26 mouse cellular contexts compared by ENCODE assay signal in the genomic region with DNA sequence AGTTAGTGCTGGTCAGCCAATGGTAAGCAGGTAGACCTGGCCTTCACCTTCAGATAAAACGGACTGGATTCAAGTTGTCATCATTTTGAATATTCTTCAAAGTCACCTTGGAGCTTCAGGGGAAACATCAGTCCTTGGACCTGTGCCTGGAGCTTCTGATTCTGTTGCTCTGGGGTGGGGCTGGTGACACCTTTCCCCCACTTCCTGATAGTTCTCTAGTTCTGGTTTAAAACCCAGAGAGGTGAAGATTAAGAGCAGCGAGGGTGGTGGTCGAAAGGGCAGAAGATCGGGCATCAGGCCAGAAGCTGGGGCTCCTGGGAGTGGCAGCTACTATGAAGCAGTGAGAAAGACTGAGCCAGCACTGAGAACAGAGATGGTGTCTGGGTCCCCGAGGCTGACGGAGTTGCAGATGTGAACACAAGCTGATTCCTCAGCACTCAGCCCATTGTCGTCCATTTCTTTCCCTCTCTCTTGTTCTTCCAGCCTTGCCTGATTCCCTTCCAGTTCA. TPM values are rescaled to one million over a fixed set of nuclear protein-coding genes. Genes with fewer than 3 reads are reported as not detected.
DNase-seq lines count a peak whose midpoint lies in the region; ATAC-seq and TF ChIP-seq lines count a peak whose summit lies in the region.
"Had no signal": no experiment of that assay in that cellular context is flagged by ENCODE, and none has a peak within 500 bp of the region (broad histone marks: within the 10 kb centered on the region; RNA-seq: fewer than 3 reads in every experiment).

No protein-coding gene starts in this region.

- H3K4me1 ChIP-seq in heart, embryonic 12.5 days (replicated peaks): peaks cover 61% of the 10 kb centered on the region
- peaks cover 22% of the 10 kb centered on the region for H3K4me1 ChIP-seq in intestine, embryonic 16.5 days (ENCODE audit: control insufficient read depth, insufficient read depth, low read length)
- peaks cover 27% of the 10 kb centered on the region; the same call in 1 of the 2 replicates for H3K4me1 ChIP-seq in small intestine, adult 2 months (ENCODE audit: control insufficient read depth, insufficient read depth, insufficient read length, low read length)
- H3K4me1 ChIP-seq: limb, embryonic 12.5 days had no signal

- intact Hi-C loops in heart, postnatal 10 days (cut with DNase I): no loop called here

- H3K9me3 ChIP-seq in heart, embryonic 12.5 days (replicated peaks): no peaks in the 10 kb centered on the region
- H3K9me3 ChIP-seq in intestine, embryonic 16.5 days (ENCODE audit: control insufficient read depth, low read length): no peaks in the 10 kb centered on the region
- H3K9me3 ChIP-seq: embryonic facial prominence, embryonic 10.5 days; forebrain, embryonic 15.5 days; hindbrain, embryonic 12.5 days; limb, embryonic 12.5 days; midbrain, embryonic 12.5 days had no signal

- H3K27me3 ChIP-seq in heart, embryonic 12.5 days (replicated peaks): no peaks in the 10 kb centered on the region
- no peaks in the 10 kb centered on the region for H3K27me3 ChIP-seq in intestine, embryonic 16.5 days (replicated peaks; ENCODE audit: control insufficient read depth, insufficient read depth, low read length)
- H3K27me3 ChIP-seq in small intestine, adult 2 months (ENCODE audit: control insufficient read depth, insufficient read depth, low read length): no peaks in the 10 kb centered on the region
- H3K27me3 ChIP-seq: forebrain, embryonic 15.5 days; limb, embryonic 12.5 days; Patski had no signal

- no peak for DNase-seq in heart, postnatal 10 days
- DNase-seq in heart, postnatal 4 days: peak; percentile 19
- no peak for DNase-seq in heart, adult 18-20 months
- no peak for DNase-seq in lung, postnatal 14 days
- DNase-seq: adrenal gland, postnatal 36 days; B cell, adult 2 months; cerebellum, adult 9-10 months; gastrocnemius, postnatal 36 days; kidney, adult 8-10 months; kidney, postnatal 14 days; liver, postnatal 0 days; thymus, postnatal 14 days had no signal

- H3K27ac ChIP-seq in heart, embryonic 12.5 days (ENCODE audit: poor library complexity, severe bottlenecking): 0 out of 2 replicates have a peak overlapping the region, but pooled peaks have one; percentile 73
- peak overlapping the region; percentile 60 for H3K27ac ChIP-seq in intestine, embryonic 16.5 days (ENCODE audit: low read length)
- H3K27ac ChIP-seq in small intestine, adult 2 months (ENCODE audit: insufficient read depth, low read depth, low read length): peak overlapping the region; percentile 37; the same call in 1 of the 2 replicates
- H3K27ac ChIP-seq: embryonic facial prominence, embryonic 10.5 days; forebrain, embryonic 15.5 days; hindbrain, embryonic 12.5 days; limb, embryonic 12.5 days; midbrain, embryonic 12.5 days had no signal

- 31% methylated on average over 7 of the region's 7 CpGs for WGBS in heart, embryonic 12.5 days
- WGBS in intestine, embryonic 16.5 days: 58% methylated on average over 7 of the region's 7 CpGs
- WGBS in small intestine, adult 2 months: 26% methylated on average over 7 of the region's 7 CpGs

- H3K9ac ChIP-seq in heart, embryonic 12.5 days: no peak overlapping the region
- no peak overlapping the region for H3K9ac ChIP-seq in intestine, embryonic 16.5 days (ENCODE audit: low read depth, low read length)
- H3K9ac ChIP-seq: forebrain, embryonic 15.5 days; hindbrain, embryonic 12.5 days; limb, embryonic 12.5 days; liver, postnatal 0 days; midbrain, embryonic 12.5 days had no signal

- no peak overlapping the region for H3K4me3 ChIP-seq in heart, embryonic 12.5 days
- H3K4me3 ChIP-seq in intestine, embryonic 16.5 days (ENCODE audit: low read length): no peak overlapping the region
- H3K4me3 ChIP-seq in small intestine, adult 2 months (ENCODE audit: low read depth, low read length): no peak overlapping the region
- H3K4me3 ChIP-seq: embryonic facial prominence, embryonic 10.5 days; forebrain, embryonic 15.5 days; hindbrain, embryonic 12.5 days; limb, embryonic 12.5 days; midbrain, embryonic 12.5 days had no signal

- TF ChIP-seq CTCF in small intestine, adult 2 months (IDR thresholded peaks at IDR 0.05; ENCODE audit: extremely low read depth, insufficient read length, insufficient replicate concordance, low read depth, low read length): no peak

- ATAC-seq in heart, embryonic 12.5 days (ENCODE audit: insufficient number of reproducible peaks, low FRiP score): no peak
- ATAC-seq in intestine, embryonic 16.5 days: peak; percentile 70
- ATAC-seq: forebrain, embryonic 15.5 days; liver, postnatal 0 days; lung, postnatal 0 days; Patski had no signal

- H3K36me3 ChIP-seq in heart, embryonic 12.5 days: no peaks in the 10 kb centered on the region
- H3K36me3 ChIP-seq in intestine, embryonic 16.5 days (ENCODE audit: control insufficient read depth, insufficient read depth, low read length): no peaks in the 10 kb centered on the region
- no peaks in the 10 kb centered on the region for H3K36me3 ChIP-seq in small intestine, adult 2 months (ENCODE audit: control insufficient read depth, insufficient read depth, low read length)
- H3K36me3 ChIP-seq: embryonic facial prominence, embryonic 10.5 days; forebrain, embryonic 15.5 days; G1E; hindbrain, embryonic 12.5 days; limb, embryonic 12.5 days; midbrain, embryonic 12.5 days had no signal

- no peak for TF ChIP-seq POLR2A in small intestine, adult 2 months (IDR thresholded peaks at IDR 0.05; ENCODE audit: low read depth, low read length)

- H3K4me2 ChIP-seq in heart, embryonic 12.5 days: 0 out of 2 replicates have a peak overlapping the region, but pooled peaks have one; percentile 2
- H3K4me2 ChIP-seq in intestine, embryonic 16.5 days (ENCODE audit: low read depth, low read length): no peak overlapping the region
- H3K4me2 ChIP-seq: forebrain, embryonic 15.5 days; hindbrain, embryonic 12.5 days; limb, embryonic 12.5 days; liver, embryonic 11.5 days; midbrain, embryonic 12.5 days had no signal

RNA-seq across cellular contexts. Expression of gene Spon1, which starts 51.1 kb away (rescaled TPM):
- polyA plus RNA-seq in heart, embryonic 12.5 days (2016; fragmentation: Nextera tagmentation; extraction: Ambion mirVana): 98.7 and 99.8 TPM in 2 replicates
- total RNA-seq in heart, postnatal 10 days (2021): 10 to 100 TPM; 14.5 to 17.5 TPM
- total RNA-seq in heart, postnatal 4 days (2021): 10 to 100 TPM; 28.6 to 32.7 TPM
- 10 to 100 TPM; 10.1 to 10.2 TPM for total RNA-seq in heart, adult 18-20 months (2021)
- 8.2 and 8.9 TPM in 2 replicates for polyA plus RNA-seq in intestine, embryonic 16.5 days (2015; fragmentation: Nextera tagmentation; extraction: Ambion mirVana)
- 3.0 and 3.3 TPM in 2 replicates for polyA plus RNA-seq in small intestine, adult 2 months (2012; rRNA removed)
- total RNA-seq: CH12.LX; monocyte, adult 5-6 weeks had no signal
- polyA plus RNA-seq: G1E had no signal
